Mouse (Mus musculus) liver, embryonic 13.5 days (tissue): Measurements from ENCODE around the gene Tead3. TPM values are rescaled to one million over a fixed set of nuclear protein-coding genes. Genes with fewer than 3 reads are reported as not detected.

ENCODE experiments used
- ATAC-seq: fragments of 200-750 bp; cut with Nextera tagmentation; 2 replicates; pipeline ENCODE4 v1.8.0; 2017; ENCODE audit warnings: low read depth, mild to moderate bottlenecking, moderate number of reproducible peaks, moderate library complexity
- DNase-seq: peaks from one replicate; pipeline ENCODE4 v3.0.0; 2022
- H3K27ac ChIP-seq: fragments of 300-500 bp; sonication (generic); 2 replicates; pipeline ENCODE4 v1.5.1; 2015; ENCODE audit warnings: moderate library complexity, mild to moderate bottlenecking, inconsistent platforms
- H3K27me3 ChIP-seq: fragments of 300-500 bp; sonication (generic); 2 replicates; pipeline ENCODE4 v1.6.1; 2015; ENCODE audit warnings: mild to moderate bottlenecking, inconsistent platforms
- H3K36me3 ChIP-seq: fragments of 300-500 bp; sonication (generic); 2 replicates; pipeline ENCODE4 v1.6.1; 2015; ENCODE audit warnings: mild to moderate bottlenecking, inconsistent platforms
- H3K4me1 ChIP-seq: fragments of 300-500 bp; sonication (generic); replicated peaks from 2 replicates; pipeline ENCODE4 v1.6.1; 2015; ENCODE audit warnings: inconsistent platforms
- H3K4me2 ChIP-seq: fragments of 300-500 bp; sonication (generic); 2 replicates; pipeline ENCODE4 v1.6.1; 2015; ENCODE audit warnings: inconsistent platforms, mild to moderate bottlenecking, moderate library complexity
- H3K4me3 ChIP-seq: fragments of 300-500 bp; sonication (generic); replicated peaks from 2 replicates; pipeline ENCODE4 v1.5.1; 2015; ENCODE audit warnings: mild to moderate bottlenecking, inconsistent platforms
- H3K9ac ChIP-seq: fragments of 300-500 bp; sonication (generic); 2 replicates; pipeline ENCODE4 v1.6.1; 2015; ENCODE audit warnings: mild to moderate bottlenecking, inconsistent platforms
- H3K9me3 ChIP-seq: fragments of 300-500 bp; sonication (generic); replicated peaks from 2 replicates; pipeline ENCODE4 v1.6.1; 2016; ENCODE audit warnings: inconsistent platforms
- WGBS: fragments of 180-500 bp; shearing (Covaris S2); methylation state at CpG from one replicate; pipeline ENCODE4 v1.1.7; 2015; ENCODE audit not compliant: insufficient replicate concordance; 5-methylcytosine and 5-hydroxymethylcytosine counted together
- polyA plus RNA-seq: library from polyadenylated mRNA; unstranded; fragments of >200 nt; fragmentation: Nextera tagmentation; extraction: Ambion mirVana; gene quantifications from 2 replicates; pipeline ENCODE4 v1.2.1, GENCODE M21; 2015

Gene Tead3
- 0.76 and 0.96 TPM in 2 replicates for polyA plus RNA-seq

DNA sequence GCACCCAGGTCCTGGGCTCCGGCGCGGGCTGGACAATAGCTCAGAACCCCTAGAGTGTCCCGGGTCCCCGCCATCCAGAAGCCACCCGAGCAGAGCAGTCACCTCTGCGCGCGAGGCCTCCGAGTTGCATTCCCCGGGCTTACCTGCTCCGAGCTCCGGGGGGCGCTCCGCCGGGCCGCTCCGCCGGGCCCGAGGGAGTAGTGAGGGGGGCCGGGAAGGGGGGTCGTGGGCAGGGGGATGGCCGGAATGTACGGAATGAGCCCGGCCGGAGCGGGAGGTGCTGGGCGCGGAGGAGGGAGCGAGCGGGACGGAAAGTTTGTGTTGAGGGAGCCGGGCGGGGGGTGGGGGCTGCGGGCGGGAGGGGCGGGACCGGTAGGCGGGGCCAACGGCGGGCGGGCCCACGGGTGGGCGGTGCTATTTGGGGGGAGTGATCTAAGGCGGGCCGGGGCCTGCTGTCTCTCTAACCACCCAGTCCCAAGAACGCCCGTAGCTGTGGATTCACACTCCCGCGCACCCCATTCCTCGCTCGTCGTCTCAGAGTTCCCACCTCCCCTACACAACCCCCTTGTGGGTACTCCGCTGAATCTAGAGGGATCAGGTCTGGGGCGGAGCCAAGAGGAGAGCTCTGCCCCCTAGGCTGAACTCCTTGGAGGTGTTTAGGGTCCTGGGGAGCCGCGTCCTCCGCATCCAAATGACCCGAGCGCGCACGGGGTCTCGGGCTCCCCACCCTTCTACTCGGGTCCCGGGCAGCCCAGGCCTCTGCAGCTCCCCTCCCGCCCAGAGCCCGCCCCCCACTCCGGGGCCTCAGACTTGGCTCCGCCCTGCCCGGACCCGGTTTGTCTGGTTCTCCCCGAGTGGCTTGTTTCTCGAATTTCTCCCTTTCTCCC lies at the start of gene Tead3:
Gene Tead3 (minus strand): TSS at position 352 of the 887 bp plus-strand sequence.
- H3K9me3 ChIP-seq, result no peaks in the 10 kb centered on the region
- H3K4me3 ChIP-seq, result peak within 1 kb of the TSS; percentile 72
- H3K4me2 ChIP-seq, result peak within 1 kb of the TSS; percentile 85
- ATAC-seq (peak; percentile 75), DNase-seq (peak; percentile 65)
- H3K9ac ChIP-seq, result peak within 1 kb of the TSS; percentile 76
- peaks cover 72% of the 10 kb centered on the region for H3K27me3 ChIP-seq
- peak within 1 kb of the TSS; percentile 79 for H3K27ac ChIP-seq
- H3K36me3 ChIP-seq, result no peaks in the 10 kb centered on the region
- peaks cover 72% of the 10 kb centered on the region for H3K4me1 ChIP-seq
- under 1% methylated on average over 66 of the region's 73 CpGs for WGBS

DNA sequence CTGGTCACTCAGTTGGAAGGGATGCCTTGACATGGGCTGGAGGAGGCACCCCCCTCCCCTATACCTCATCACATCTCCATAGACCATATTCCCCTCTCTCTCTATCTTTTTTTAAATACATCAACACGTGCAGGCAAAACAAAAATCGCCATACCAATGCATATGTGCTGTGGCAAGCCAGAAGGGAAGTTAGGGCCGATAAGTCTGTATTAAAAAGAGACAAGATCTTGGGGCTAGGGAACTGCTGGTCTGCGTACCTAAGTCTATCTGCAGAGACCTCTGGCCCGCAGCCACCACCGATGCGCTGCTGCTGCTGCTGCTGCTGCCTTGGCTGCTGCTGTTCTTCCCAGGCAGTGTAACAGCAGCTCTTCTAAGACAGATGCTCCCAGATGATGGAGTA lies 44.4 kb upstream of the Tead3 start:
- 0 out of 2 replicates have a peak, but pooled peaks cover 3% of the 10 kb centered on the region for H3K27me3 ChIP-seq
- no peak overlapping the region for H3K27ac ChIP-seq
- 62% methylated on average over 7 of the region's 7 CpGs for WGBS

DNA sequence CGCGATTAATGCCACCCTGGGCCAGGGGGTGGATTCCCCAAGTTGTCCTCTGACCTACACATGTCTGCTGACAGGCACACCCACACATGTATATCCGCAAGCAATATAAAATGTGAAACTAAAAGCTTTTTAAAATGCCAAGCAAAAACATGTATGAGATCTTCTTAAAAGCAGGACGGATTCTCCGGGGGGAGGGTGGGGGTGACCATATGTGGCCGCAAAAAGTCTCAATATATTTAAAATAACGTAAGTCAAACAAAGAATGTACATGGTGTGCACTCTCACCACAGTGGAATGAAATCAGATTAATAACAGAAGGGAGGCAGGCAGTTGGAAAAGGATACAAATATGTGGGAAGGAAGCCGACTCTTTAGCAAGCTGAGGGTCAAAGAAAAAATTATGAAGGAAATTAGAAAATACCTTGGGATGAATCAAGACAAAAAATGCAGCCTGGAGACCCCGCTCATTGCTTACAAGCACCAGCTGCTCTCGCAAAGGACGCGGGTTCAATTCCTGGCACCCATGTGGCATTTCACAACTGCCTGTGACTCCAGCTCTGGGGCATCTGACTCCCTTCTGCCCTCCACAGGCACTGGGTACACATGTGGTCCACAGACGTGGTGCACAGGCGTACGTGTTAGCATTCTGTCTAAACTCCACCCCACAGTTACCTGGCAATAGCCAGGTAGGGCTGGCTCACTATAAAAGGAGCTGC lies 43.6 kb upstream of the Tead3 start:
- ATAC-seq (no peak), DNase-seq (no peak)
- Histone ChIP-seq H3K9ac (no peak overlapping the region), H3K27ac (no peak overlapping the region), H3K4me1 (peaks cover 13% of the 10 kb centered on the region), H3K4me3 (no peak overlapping the region), H3K36me3 (peaks cover 15% of the 10 kb centered on the region), H3K27me3 (peaks cover 5% of the 10 kb centered on the region), H3K9me3 (no peaks in the 10 kb centered on the region), H3K4me2 (no peak overlapping the region)
- WGBS, result 78% methylated on average over 15 of the region's 15 CpGs

More for the DNA sequence above, 44.4 kb upstream of the Tead3 start:
- Histone ChIP-seq H3K9me3 (no peaks in the 10 kb centered on the region), H3K4me3 (no peak overlapping the region), H3K4me1 (peaks cover 13% of the 10 kb centered on the region), H3K9ac (no peak overlapping the region), H3K4me2 (no peak overlapping the region), H3K36me3 (peaks cover 20% of the 10 kb centered on the region)
- DNase-seq (no peak), ATAC-seq (no peak)

DNA sequence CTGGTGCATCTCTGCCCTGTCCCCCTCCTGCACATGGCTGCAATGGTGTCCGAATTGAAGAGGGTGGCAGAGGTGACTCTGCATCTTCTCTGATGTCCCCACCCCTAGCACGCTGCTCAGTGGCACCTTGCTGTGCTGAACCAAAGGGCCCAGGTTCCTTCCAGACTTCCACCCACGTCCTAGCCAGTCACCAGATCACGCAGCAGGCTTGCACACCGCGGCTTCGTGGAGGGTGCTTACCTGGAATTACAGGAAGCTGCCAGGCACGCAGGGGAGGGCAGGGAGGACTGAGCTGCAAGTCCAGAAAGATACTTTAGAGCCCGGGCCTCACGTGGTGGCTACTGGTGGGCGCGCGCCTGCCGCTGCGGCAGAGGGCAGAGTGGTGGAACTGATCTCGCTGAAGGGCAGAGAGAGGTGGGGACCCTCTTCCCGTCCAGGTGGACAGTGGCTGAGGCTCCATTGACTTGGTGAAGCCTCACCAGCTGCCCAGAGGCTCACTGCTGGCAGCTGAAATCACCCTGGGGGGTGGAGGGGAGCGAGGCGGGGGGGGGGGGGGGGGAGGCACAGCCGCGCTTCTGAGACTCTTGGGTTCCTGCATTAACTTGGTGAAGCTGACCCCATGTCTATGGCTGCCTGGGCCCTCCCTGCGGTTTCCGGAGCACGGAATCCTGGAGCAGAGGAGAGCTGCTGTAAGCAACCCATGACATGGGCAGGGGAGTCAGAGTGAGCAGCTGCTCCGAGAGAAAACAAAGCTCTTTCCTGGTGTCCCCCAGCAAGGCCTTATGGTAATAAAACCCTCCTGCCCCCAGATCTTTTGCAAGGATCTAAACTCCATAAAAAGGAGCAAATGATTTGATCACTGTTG lies 41.2 kb upstream of the Tead3 start:
- Histone ChIP-seq H3K4me1 (peaks cover 13% of the 10 kb centered on the region), H3K9ac (no peak overlapping the region; the same call in 1 of the 2 replicates), H3K36me3 (no peaks in the 10 kb centered on the region), H3K4me3 (peak overlapping the region; percentile 10; the same call in 1 of the 2 replicates), H3K27me3 (peaks cover 27% of the 10 kb centered on the region), H3K9me3 (no peaks in the 10 kb centered on the region), H3K27ac (no peak overlapping the region), H3K4me2 (peak overlapping the region; percentile 38)
- no peak for ATAC-seq
- 5% methylated on average over 23 of the region's 25 CpGs for WGBS
- no peak for DNase-seq

DNA sequence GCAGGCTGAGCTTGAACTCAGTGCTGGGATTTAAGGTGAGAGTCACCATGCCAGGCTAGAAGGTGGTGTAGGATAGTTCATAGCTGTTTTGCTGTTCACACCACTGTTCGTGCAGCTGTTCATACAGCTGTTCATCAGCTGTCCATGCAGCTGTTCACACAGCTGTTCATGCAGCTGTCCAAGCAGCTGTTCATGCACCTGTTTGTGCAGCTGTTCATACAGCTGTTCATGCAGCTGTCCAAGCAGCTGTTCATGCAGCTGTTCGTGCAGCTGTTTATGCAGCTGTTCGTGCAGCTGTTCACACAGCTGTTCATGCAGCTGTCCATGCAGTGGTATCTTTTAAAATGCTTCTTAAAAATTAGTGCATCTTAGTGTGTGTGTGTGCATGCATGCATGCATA lies 37.9 kb upstream of the Tead3 start:
- no peak overlapping the region for H3K4me3 ChIP-seq
- H3K9me3 ChIP-seq, result no peaks in the 10 kb centered on the region
- WGBS, result 67% methylated on average over 3 of the region's 3 CpGs
- no peak overlapping the region for H3K9ac ChIP-seq
- H3K27me3 ChIP-seq, result peaks cover 37% of the 10 kb centered on the region
- DNase-seq (no peak), ATAC-seq (no peak)
- no peak overlapping the region for H3K27ac ChIP-seq
- no peaks in the 10 kb centered on the region for H3K36me3 ChIP-seq
- peaks cover 20% of the 10 kb centered on the region for H3K4me1 ChIP-seq
- no peak overlapping the region for H3K4me2 ChIP-seq

DNA sequence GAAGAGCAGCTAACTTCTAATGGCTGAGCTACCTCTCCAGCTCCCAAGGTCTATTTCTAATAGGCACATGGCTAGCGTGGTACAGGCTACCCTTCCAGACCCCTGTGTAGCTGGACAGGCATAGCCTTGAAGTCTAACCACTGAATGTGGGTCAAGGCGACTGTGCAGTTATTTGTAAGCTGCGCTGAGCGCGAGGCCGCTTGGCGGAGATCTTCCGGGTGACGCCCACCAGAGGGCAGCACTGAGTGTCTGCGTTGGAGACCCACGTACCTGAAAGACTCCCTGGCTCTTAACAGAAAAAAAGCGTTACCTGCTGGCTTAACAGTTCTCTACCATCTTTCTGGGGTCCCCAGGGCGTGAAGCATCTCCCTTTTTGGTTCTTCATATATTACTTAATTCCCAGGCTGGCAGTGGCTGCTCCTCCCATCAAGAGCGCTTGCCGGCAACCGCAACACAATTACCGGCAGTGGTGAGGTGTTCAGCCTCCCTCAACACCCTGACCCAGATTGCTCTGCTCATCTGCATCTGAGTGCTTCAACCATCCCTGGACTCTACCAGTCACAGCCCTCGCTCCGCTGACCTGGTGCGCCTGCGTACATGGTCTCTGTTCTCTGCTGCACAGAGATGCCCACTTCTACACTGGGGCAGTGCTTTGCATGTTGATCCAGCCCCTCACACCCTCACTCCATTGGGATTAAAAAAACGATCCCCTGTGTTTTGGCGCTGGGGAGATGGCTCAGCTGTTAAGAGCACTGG lies 35.7 kb upstream of the Tead3 start:
- Histone ChIP-seq H3K36me3 (no peaks in the 10 kb centered on the region), H3K9me3 (no peaks in the 10 kb centered on the region), H3K4me2 (peak overlapping the region; percentile 24; the same call in 1 of the 2 replicates), H3K9ac (no peak overlapping the region), H3K4me3 (no peak overlapping the region), H3K4me1 (peaks cover 9% of the 10 kb centered on the region), H3K27me3 (peaks cover 37% of the 10 kb centered on the region), H3K27ac (no peak overlapping the region)
- ATAC-seq (no peak), DNase-seq (peak; percentile 41)
- WGBS, result 8% methylated on average over 23 of the region's 23 CpGs

DNA sequence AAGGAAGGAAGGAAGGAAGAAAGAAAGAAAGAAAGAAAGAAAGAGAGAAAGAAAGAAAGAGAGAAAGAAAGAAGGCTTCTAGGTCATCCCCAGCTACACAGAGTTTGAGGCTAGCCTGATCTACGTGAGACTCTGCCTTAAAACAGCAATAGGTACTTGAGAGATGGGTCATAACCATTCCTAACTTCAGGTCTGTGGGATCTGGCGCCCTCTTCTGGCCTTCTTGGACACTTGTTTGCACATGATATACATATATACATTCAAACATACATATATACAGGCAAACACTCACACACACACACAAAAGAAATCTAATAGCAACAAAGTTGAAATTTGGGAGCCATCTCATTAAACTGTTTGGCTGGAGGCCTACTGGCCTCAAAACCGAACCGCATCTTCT lies 33.7 kb upstream of the Tead3 start:
- DNase-seq, result no peak

DNA sequence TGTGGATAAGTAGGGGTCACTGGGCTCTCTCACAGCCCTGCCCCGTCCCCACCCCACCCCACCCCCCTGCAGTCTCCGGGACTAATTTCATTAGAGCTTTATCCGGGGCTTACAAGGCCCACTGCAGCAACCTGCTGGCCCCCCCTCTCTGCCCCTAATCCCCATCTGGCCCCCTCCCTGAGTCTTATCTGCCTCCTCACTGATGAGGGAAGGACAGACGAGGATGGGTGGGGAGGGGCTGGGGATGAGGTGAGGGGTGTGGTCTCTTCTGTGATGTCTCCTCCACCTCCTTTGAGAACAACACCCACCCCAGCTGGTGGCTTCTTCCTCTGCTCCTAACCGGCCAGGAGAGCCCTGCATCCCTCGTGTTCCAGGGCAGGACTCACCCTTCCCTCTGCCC lies 29.6 kb upstream of the Tead3 start:
- Histone ChIP-seq H3K36me3 (no peaks in the 10 kb centered on the region), H3K4me3 (no peak overlapping the region), H3K4me1 (peaks cover 8% of the 10 kb centered on the region), H3K9me3 (no peaks in the 10 kb centered on the region), H3K27me3 (peaks cover 25% of the 10 kb centered on the region), H3K4me2 (no peak overlapping the region), H3K27ac (no peak overlapping the region), H3K9ac (no peak overlapping the region)
- ATAC-seq (no peak), DNase-seq (no peak)
- WGBS, result 14% methylated on average over 6 of the region's 6 CpGs

More for the DNA sequence above, 33.7 kb upstream of the Tead3 start:
- Histone ChIP-seq H3K4me3 (no peak overlapping the region), H3K4me2 (no peak overlapping the region), H3K27ac (no peak overlapping the region), H3K9me3 (no peaks in the 10 kb centered on the region), H3K4me1 (peaks cover 7% of the 10 kb centered on the region; the same call in 1 of the 2 replicates), H3K27me3 (peaks cover 36% of the 10 kb centered on the region), H3K9ac (no peak overlapping the region), H3K36me3 (no peaks in the 10 kb centered on the region)
- WGBS, result 61% methylated on average over 4 of the region's 4 CpGs
- no peak for ATAC-seq

DNA sequence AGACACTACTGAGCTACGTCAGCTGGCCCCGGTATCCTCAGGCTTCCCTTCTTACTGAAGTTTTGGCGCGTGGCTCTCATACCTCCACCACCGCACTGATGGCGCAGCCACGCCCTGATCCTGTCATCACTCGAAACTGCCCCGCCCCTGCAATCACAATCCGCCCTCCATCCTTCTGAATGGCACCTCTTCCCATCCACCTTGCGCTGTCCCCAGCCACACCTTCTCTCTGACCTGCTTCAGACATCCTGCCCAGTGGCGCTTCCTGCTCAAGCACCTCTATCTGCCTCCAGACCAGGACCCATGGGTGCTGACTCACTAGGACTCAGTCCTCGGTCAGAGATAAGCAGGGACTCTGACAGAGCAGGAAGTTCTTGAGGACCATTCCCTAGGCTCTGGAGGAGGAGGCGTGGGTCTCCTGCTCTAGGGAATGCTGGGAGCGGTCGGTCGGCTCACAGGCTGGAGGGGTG lies 25.0 kb upstream of the Tead3 start:
- ATAC-seq (peak; percentile 61), DNase-seq (peak; percentile 11)
- WGBS, result 5% methylated on average over 17 of the region's 17 CpGs
- Histone ChIP-seq H3K9ac (no peak overlapping the region), H3K27ac (no peak overlapping the region), H3K27me3 (peaks cover 42% of the 10 kb centered on the region), H3K4me1 (peaks cover 18% of the 10 kb centered on the region), H3K4me2 (no peak overlapping the region), H3K36me3 (no peaks in the 10 kb centered on the region), H3K9me3 (no peaks in the 10 kb centered on the region), H3K4me3 (no peak overlapping the region)

DNA sequence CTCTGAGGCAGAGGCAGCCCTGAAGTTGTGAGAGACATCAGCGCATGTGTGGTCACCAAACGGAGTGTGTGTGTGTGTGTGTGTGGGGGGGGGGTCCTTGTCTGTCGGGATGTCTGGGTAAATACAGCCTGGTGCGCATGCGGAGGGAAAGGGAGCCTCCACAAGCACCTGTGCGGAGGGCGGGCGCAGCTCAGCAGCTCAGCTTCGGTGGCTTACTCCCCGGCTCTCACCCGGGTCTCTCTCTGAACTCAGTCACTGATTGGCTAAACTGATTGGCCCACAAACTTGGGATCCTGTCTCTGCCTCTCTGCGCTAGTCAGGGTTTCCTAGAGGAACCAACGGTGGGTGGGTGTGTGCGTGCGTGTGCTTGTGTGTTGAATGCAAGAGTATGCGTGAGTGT lies 23.9 kb upstream of the Tead3 start:
- 17% methylated on average over 16 of the region's 16 CpGs for WGBS
- Histone ChIP-seq H3K4me3 (no peak overlapping the region), H3K27me3 (peaks cover 40% of the 10 kb centered on the region), H3K36me3 (no peaks in the 10 kb centered on the region), H3K27ac (no peak overlapping the region), H3K4me1 (peaks cover 18% of the 10 kb centered on the region), H3K4me2 (no peak overlapping the region), H3K9me3 (no peaks in the 10 kb centered on the region), H3K9ac (no peak overlapping the region)
- no peak for DNase-seq
- no peak for ATAC-seq
